Mouse (Mus musculus) frontal cortex, adult (tissue): ENCODE results near the gene Nphs1.

ENCODE experiments used
- ATAC-seq: cut with Nextera tagmentation; 2 replicates; pipeline ENCODE4 v1.9.2; 2017; ENCODE audit warnings: mild to moderate bottlenecking, moderate library complexity, mixed read lengths; ENCODE audit not compliant: low TSS enrichment

Nphs1 gene

DNA sequence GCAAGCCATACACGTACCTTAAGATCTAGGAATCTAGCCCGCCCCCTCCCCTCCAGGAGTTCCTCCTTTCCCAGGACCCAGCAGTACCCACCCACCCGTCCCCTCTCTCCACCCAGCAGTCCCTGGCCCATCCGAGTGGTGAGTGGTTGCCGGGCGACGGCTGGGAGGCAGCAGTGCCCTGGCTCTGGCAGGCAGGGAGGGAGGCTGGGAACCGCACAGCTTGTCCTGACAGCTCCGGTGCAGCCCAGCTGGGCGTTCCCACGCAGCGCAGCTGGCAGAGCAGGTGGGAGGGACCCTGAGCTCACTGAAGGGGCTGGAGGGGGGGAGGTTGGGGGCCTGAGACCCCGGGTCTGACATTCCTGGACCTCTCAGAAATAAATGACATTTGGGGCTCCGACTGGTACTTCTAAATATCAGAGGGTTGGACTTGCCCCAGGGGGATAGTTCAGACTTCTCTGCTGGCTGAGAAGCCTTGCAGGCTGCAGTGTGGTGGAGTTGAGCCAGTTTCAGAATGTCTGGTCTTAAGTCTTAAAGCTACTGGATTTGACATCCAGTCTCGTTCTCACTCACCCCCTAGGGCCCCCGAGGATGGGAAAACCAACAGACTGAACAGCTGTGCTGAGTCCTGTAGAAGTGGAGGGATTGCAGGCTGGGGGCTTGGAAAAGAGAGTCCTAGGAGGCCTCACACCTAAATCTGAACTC lies at the start of gene Nphs1, which contains the start of gene Kirrel2:
Gene Nphs1, plus strand, starts transcription at position 687 of the 702 bp plus-strand sequence.
Gene Kirrel2, minus strand, starts transcription at position 62 of the 702 bp plus-strand sequence.
- peak; percentile 90 for ATAC-seq

DNA sequence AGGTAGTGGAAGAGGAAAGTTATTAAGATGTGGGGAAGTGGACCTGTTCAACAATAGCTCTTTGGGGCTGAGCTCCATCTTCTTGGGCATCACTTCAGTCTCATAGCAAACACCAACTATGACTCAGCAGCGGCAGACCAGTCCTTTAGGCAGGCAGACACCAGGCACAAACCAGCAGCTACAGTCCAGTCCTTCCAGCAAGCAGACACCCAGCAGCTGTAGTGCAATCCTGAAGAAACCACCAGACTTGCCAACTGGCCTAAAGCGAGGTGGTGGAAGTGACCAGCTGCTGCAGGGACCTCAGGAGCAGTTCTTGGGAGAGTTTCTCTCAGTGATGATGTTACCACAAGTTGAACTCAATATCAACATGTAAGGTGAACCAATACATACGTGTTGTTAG lies 49.5 kb upstream of the Nphs1 start:
- ATAC-seq, result no peak

DNA sequence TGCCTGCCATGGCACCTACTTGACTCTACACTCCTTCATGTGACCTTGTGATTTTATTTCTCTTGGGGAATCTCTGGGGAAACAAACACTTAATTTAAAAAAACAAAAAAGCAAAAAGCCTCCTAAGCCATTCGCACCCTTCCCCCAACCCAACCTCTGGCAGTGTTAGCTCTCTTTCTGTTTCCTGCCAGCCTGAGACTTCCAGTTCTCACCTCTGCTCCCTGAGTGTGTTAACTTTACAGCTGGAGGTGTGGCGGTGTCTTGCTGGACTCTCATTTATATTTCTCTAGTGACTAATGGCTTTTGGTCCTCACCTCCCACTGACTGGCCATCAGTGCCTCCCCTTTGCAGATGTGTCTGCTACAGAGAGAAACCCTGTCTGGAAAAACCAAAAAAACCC lies 48.3 kb upstream of the Nphs1 start:
- ATAC-seq, result no peak

DNA sequence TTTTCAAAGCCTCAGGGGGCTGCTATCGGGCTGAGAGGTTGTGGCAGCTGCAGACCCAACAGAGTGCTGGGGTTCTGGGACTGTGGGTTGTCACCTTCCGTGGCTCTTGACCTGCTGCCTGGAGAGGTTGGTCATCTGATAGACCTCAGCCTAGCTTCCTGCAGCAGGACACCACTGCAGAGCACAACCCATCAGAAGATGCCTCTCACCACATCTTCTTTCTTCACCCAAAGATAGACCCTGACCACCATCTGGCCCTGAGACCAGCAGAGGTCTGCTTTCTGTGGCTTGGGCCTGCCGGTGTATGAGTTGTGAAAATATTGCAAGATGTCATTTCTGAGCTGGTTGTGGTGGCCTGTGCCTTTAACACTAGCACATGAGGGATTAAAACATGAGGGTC lies 47.1 kb upstream of the Nphs1 start:
- no peak for ATAC-seq

DNA sequence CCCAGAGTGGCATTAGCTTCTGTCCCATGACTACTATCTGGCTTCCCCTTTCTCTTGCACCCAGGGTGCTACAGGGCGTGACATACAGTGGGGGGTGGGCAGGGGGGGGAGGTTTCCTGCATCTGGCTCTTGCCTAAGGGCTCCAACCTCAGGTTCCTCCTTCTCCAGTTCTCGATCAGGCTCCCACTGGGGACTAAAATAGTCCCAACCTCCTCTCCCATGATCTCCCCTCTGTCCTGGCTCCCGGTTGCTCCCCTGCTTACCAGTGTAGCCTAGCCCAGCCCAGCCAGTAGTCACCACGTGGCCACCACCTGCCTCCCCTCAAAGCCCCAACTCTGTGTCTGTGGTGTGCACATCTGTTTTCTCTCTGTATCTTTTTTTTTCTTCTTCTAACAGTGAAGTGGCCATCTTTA lies 45.4 kb upstream of the Nphs1 start:
- ATAC-seq, result no peak

DNA sequence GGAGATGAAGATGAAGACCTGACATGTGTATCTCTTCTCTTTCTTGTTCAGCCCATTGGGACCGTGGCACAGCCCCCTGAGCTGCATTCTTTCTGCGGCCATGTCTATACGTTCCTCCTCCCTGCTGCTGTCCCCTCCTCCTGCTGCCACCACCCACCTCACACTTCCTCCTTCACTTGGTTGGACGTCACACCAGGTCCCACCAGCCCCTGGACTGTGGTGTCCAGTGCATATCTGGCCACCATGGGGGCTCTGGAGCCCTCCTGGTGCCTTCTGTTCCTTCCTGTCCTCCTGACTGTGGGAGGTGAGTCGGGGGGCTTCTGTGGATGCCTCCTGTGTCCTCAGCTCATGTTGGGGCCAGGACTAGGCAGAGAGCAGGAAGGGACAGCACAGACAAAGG lies 44.5 kb upstream of the Nphs1 start, which contains the start of gene Tyrobp:
Gene Tyrobp, plus strand, starts transcription at position 165 of the 400 bp plus-strand sequence.
- no peak for ATAC-seq

DNA sequence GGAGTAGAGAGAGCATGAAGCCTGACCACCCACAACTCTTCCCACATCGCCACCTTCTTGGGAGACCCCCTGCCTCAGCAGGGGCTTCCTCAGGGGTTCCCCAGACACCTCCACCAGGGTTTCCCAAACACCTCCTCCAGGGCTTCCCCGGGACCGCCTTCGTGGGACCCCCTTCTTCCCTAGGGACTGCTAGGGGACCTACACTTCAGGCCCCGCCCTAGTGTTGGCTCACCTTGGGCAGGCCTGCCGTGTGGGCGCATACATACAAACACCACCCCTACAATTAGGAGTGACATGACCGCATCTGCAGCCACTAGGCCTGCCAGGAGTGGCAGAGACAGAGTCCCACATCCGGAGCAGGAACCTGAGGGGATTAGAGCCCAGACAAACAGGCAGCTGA lies 40.3 kb upstream of the Nphs1 start:
- ATAC-seq, result no peak

DNA sequence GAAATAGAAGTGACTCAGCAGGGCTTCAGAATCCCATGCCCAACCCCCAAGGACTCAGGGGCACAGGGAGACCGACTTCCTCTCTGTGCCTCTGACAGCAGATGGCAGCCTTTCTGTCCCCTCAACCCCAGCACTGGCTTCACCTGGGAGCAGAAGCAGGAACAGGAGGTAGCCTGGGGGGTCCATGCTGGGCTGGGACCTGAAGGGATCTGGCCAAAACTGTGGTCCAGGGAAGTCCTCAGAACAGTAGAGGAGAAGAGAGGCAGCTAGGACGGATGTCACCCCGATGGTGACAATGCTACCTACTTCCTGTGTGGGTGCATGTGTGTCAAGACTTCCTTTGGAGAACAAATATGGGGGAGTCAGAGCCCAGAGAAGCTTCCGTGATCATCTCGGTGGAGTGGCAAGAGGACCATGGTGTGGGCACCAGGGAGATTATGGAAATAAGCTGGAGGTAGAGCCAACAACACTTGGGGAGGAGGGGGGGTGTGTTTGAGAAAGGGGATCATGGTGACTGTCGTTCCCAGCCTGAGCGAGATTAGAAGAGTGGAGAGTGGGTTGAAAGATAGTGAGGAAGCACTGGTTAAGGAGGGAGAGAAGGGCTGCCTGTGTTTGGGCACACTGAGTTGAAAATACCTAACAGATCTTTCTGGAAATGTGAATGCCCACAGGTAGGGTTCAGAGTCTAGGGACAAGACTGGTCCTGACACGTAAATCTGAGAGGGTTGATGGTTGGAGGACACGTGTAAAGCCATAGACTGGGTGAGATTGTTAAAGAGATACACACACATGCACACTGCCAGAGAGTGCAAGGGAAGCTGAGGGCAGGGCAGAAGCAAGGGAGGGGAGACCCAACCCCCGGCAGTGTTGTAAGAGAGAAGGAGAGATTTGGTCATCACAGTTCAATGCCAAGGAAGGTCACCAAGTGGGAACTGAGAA lies 38.3 kb upstream of the Nphs1 start, which contains the start of gene Hcst:
Gene Hcst, minus strand, starts transcription at position 294 of the 939 bp plus-strand sequence.
- no peak for ATAC-seq

DNA sequence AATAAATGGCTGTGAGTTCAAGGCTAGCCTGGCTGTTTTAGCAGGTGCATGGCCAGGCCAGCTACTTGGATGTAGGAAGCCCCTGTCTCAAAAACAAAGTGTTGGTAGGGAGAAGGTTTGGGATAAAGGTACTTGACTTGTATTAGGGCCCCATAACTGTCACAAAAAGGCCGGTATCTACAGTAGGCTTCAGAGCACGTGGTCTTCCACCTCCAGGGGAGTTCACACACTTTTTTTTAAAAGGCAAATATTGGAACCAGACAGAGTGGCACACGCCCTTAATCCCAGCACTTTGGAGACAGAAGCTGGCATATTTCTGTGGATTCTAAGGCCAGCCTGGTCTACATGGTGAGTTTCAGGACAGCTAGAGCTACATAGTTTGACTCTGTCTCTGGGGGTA lies 37.4 kb upstream of the Nphs1 start:
- no peak for ATAC-seq

DNA sequence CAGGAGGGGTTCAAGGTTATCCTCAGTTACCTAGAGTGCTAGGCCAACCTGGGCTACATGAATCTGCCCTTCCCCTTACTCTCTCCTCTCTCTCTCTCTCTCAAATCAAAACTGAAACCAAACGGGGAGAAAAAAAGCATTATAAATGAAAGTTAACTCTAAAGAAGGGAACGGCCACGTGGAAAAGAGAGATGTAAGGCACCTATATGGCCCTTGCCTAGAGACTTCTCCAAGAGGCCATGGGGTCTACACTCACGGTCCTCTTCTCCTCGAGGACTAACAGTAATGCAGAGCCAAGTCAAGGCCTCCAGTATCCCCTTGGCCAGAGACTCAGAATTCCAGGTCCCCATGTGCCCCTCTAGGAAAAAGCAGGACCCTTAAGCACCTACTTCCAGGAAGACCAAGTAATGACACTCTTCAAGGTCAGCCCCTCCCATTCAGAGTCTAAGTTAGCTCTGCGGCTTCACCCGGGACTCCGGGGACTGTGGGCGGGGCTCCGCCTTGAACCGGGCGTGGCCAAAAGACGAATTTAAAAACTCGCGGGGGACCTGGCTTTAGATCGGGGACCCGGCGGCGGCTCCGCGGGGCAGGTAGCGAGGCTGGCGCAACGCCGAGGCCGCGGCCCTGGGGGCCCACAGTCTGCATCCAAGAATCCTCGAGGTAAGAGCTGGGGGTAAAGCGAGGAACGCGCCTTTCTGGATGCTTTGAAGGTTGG lies 36.8 kb upstream of the Nphs1 start, which contains the start of gene Nfkbid:
Gene Nfkbid, plus strand, starts transcription at position 558 of the 715 bp plus-strand sequence.
- ATAC-seq, result no peak

DNA sequence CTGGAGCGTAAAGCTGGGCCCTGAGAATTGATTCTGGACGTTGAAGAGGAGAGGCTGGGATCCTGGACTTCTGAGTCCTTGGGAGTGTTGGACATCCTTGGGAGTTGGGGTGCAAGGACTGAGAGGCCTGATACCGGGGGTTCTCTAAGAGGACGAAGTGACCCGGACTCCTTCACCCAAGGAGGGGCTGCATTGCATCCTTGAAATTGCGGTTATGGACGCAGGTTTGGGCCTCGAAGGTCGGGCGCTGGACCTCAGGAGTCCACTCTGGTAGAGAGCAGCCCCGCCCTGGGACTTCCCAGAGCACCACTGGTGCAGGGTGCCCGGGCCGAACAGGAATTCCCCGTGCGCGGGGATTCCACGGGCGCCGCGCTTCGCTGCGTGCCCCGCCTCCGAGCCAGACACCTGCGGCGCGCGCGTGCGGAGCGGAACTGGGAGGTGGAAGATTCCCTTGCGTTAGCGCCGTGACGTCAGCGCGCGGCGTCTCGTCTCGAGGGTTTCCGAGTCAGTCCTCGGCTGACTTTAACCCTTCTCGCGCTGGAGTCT lies 36.2 kb upstream of the Nphs1 start:
- ATAC-seq, result peak; percentile 75

DNA sequence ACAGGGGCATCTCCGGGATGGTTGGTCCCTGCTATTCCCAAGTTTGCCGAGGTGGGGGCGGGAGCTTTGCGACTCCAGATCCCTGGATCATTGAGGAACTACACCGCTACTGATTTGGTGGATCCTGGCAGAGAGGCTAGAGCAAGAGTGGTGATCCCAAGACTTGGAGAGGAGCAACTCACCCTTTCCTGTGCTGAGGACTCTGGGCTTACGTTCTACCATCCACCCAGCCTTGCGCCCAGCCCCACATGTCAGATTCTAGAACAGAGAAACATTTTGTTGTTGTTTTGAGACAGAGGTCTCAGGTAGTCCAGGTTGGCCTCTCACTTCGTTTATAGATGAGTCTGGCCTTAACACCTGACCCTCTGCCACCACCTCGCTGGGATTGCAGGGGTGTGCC lies 35.6 kb upstream of the Nphs1 start:
- ATAC-seq, result peak; percentile 51

DNA sequence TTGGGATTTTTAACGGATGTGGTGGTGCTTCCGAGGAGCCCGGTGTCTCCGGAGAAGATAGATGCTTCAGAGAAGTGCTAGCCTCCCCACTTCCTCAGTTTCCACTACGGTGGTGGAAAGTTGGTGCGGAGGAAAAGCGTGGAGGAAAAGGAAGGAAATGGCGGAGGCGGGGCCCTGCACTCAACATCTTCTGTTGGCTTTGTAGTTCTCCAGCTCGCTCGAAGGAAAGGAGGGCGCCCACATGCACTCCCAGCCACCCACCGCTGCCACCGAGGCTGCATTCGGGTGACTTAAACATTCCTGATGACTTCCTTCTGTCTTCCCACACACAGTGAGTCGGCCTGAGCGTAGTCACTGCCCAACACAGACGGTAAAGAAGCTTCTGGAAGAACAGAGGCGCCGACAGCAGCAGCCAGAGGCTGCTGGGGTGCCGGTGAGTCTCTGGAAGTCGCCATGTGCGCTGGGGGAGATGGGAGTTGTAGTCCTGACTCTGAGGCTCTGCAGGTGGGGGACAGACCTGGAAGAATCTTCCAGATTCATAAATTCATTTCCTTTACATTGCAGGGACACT lies 35.0 kb upstream of the Nphs1 start:
- ATAC-seq, result peak; percentile 62

DNA sequence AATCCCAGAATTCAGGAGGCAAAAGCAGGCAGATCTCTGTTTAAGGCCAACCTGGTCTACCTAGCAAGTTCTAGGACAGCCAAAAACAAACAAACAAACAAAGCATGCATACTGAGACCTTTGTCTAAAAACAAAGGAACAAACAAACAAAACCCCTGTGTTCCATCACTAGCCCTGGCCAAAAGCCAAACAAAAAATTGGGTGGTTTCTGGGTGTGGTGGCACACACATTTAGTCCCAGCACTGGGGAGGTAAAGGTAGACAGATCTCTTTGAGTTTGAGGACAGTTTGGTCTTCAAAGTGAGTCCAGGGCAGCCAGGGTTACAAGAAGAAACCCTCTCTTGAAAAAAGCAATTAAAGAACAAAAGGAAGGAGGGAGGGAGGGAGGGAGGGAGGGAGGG lies 28.8 kb upstream of the Nphs1 start:
- ATAC-seq, result no peak

DNA sequence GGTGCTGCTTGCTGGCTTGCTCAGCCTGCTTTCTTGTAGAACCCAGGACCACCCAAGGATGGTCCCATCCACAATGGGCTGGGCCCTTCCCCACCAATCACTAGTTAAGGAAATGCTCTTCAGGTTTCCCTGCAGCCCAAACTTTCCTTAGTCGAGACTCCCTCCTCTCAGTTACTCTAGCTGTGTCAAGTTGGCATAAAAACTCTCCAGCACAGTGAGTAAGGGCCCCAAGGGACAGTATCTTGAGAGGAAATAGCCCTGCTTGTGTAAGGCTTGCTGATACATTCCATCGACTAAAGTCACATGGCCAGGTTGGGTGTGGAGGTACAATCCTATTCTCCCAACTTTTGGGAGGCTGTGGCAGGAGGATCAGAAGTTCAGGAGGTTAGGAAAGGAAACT lies 27.9 kb upstream of the Nphs1 start:
- no peak for ATAC-seq

DNA sequence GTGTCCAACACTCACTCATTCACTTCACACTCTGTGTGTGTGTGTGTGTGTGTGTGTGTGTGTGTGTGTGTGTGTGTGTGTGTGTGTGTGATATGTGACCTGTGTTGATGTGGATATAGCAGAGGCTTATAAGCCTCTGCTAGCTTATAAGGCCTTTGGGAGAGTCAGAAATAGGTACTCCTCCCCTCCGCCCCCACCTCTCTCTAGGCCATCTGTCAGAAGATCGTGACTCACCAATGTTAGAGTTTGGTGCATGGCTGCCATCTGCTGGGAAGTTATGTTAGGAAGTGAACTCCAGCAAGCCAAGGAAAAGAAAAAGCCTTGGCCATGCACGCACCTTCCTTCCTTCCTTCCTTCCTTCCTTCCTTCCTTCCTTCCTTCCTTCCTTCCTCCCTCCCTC lies 26.3 kb upstream of the Nphs1 start:
- peak; percentile 87 for ATAC-seq

DNA sequence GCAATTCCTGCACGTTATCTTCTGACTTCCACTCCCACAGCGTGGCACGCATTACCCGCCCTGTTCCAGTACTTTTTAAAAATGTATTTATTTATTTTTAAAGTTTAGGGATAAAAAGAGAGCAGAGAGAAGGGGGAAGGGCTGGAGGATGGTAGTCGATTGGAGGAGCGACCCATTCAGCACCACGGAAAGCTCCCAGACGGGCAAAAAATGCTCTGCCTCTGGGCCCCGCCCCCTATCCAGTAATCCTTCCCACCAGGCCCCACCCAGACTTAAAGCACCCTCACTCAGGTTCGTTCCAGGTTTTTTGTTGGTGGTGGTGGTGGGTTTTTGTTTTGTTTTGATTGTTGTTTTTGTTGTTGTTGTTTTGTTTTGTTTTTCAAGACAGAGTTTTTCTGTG lies 23.9 kb upstream of the Nphs1 start:
- no peak for ATAC-seq

DNA sequence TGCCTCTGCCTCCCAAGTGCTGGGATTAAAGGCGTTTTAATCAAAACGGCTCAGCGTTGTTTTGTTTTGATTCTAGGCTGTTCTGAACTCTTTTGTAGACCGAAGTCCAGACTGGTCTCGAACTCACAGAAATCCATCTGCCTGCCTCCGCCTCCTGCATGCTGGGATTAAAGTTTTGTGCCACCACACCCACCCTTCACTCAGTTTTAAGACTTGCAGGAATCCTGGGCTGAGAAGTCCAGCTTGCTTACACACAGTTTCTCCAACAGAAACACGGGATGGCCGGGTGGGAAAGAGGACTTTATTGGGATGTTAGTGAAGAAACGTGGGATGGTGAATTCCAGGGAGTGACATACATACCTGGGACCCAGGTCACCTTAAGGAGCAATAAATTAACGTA lies 23.4 kb upstream of the Nphs1 start:
- ATAC-seq, result no peak

DNA sequence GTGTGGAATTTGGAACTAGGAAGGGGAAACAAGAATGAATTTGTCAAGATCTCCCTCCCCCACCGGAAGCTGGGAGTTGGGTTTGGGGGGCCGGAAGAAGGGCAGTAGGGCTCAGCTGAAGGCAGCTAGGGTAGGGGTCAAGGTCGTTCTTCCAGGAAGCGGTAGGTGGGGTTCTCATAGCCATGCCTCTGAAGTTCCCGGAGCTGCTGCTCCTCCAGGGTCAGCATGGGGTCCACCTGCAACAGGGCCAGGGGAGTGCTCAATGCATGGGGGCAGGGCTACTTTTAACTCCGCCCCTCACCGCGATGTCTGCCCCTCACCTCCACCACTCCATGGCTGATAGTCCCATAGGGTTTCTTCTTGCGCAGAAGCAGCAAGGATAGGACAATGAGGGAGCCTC lies 23.0 kb upstream of the Nphs1 start:
- no peak for ATAC-seq

DNA sequence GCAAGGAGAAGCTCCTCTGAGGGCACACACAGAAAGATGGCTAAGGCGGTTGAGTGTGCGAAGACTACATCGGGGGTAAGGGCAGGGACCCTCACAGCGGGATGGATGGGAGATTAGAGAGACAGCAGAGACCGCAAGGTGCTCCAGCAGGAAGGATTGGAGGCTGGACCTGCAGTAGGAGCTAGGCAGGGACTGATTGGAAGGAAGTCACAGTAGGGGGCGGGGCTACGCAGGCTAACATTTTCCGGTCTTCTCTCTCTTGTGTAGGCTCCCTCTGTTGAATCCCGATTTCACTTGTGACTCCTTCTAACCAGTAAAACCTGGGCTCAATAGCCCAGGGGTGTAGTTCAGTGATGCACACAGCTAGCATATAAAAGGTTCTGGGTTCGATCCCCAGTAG lies 21.2 kb upstream of the Nphs1 start:
- no peak for ATAC-seq

DNA sequence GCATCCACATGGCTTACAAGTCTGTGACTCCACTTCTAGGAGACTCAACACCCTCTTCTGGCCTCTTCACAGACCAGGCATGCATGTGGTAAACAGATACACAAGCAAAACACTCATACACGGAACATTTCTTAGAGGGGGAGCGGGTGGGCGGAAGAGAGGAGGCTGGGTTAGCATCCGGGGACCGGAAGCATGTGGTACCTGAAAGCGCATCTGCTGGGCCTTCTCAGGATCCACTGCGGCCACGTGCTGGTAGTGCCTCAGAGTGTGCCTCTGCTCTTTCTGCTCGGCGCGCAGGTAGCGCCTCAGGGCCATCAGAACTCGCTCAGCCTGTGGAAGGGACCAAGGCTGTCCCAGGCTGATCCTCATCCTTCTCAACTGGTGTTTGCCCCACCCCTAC lies 18.4 kb upstream of the Nphs1 start:
- no peak for ATAC-seq
